ENCODE assay signal across 18 mouse cellular contexts in genomic region chr4:63050319-63050676, GRCm38 (mm10).
DNase-seq lines count a peak whose midpoint lies in the region; ATAC-seq lines count a peak whose summit lies in the region.
"Had no signal": no experiment of that assay in that cellular context is flagged by ENCODE, and none has a peak within 500 bp of the region (broad histone marks: within the 10 kb centered on the region; RNA-seq: fewer than 3 reads in every experiment).

No protein-coding gene starts in this region.

- H3K9me3 ChIP-seq in limb, embryonic 12.5 days = no peaks in the 10 kb centered on the region
- no peaks in the 10 kb centered on the region for H3K9me3 ChIP-seq in limb, embryonic 10.5 days (replicated peaks)
- no peaks in the 10 kb centered on the region for H3K9me3 ChIP-seq in intestine, embryonic 16.5 days (ENCODE audit: control insufficient read depth, low read length)
- H3K9me3 ChIP-seq: embryonic facial prominence, embryonic 13.5 days; forebrain, embryonic 15.5 days; liver, embryonic 15.5 days; neural tube, embryonic 15.5 days had no signal

- intact Hi-C loops in left cerebral cortex, postnatal 10 days (cut with DNase I) = no loop called here

- no peak overlapping the region for H3K4me2 ChIP-seq in limb, embryonic 12.5 days
- no peak overlapping the region for H3K4me2 ChIP-seq in intestine, embryonic 16.5 days (ENCODE audit: low read depth, low read length)
- H3K4me2 ChIP-seq: embryonic facial prominence, embryonic 13.5 days; forebrain, embryonic 15.5 days; liver, embryonic 15.5 days; midbrain, embryonic 13.5 days; neural tube, embryonic 15.5 days had no signal

- no peak overlapping the region for H3K4me3 ChIP-seq in limb, embryonic 12.5 days (replicated peaks)
- no peak overlapping the region for H3K4me3 ChIP-seq in limb, embryonic 10.5 days
- no peak overlapping the region for H3K4me3 ChIP-seq in intestine, embryonic 16.5 days (ENCODE audit: low read length)
- H3K4me3 ChIP-seq: embryonic facial prominence, embryonic 13.5 days; forebrain, embryonic 15.5 days; liver, embryonic 15.5 days; midbrain, embryonic 13.5 days; neural tube, embryonic 15.5 days had no signal

- no peak for ATAC-seq in limb, embryonic 12.5 days (ENCODE audit: insufficient number of reproducible peaks, insufficient read depth, low FRiP score, low TSS enrichment, low read depth)
- no peak for ATAC-seq in intestine, embryonic 16.5 days
- ATAC-seq: forebrain, embryonic 15.5 days; hindbrain, postnatal 0 days; midbrain, embryonic 13.5 days had no signal

- H3K36me3 ChIP-seq in limb, embryonic 12.5 days = 0 out of 2 replicates have a peak, but pooled peaks cover 7% of the 10 kb centered on the region
- H3K36me3 ChIP-seq in limb, embryonic 10.5 days = peaks cover 8% of the 10 kb centered on the region
- H3K36me3 ChIP-seq in intestine, embryonic 16.5 days (ENCODE audit: control insufficient read depth, insufficient read depth, low read length) = no peaks in the 10 kb centered on the region
- H3K36me3 ChIP-seq: embryonic facial prominence, embryonic 13.5 days; forebrain, embryonic 15.5 days; liver, embryonic 15.5 days; neural tube, embryonic 15.5 days had no signal

- H3K27ac ChIP-seq in limb, embryonic 12.5 days = peak overlapping the region; percentile 62; the same call in 1 of the 2 replicates
- no peak overlapping the region for H3K27ac ChIP-seq in limb, embryonic 10.5 days
- H3K27ac ChIP-seq in intestine, embryonic 16.5 days (ENCODE audit: low read length) = no peak overlapping the region
- H3K27ac ChIP-seq: embryonic facial prominence, embryonic 13.5 days; forebrain, embryonic 15.5 days; hindbrain, postnatal 0 days; liver, embryonic 15.5 days; midbrain, embryonic 13.5 days had no signal

- DNase-seq in limb, embryonic 10.5 days (ENCODE audit: low spot score) = no peak
- DNase-seq in 3T3-L1 (ENCODE audit: low read depth, low spot score) (peak; percentile 53), NIH3T3 (ENCODE audit: low read depth) (peak; percentile 82)
- DNase-seq in kidney, postnatal 4 days = peak; percentile 24 to 50
- DNase-seq in left cerebral cortex, postnatal 10 days (ENCODE audit: extremely low spot score in 1 of 2, low spot score in 2 of 2) = no peak
- DNase-seq: adrenal gland, adult 8-10 months; cerebellum, postnatal 36 days; gastrocnemius, postnatal 25 days; layer of hippocampus, adult 9-11 months; right cerebral cortex, postnatal 25 days had no signal

- H3K4me1 ChIP-seq in limb, embryonic 12.5 days (replicated peaks) = peaks cover 55% of the 10 kb centered on the region
- peaks cover 32% of the 10 kb centered on the region for H3K4me1 ChIP-seq in limb, embryonic 10.5 days
- H3K4me1 ChIP-seq in intestine, embryonic 16.5 days (ENCODE audit: control insufficient read depth, insufficient read depth, low read length) = peaks cover 32% of the 10 kb centered on the region
- H3K4me1 ChIP-seq: forebrain, embryonic 15.5 days had no signal

- H3K27me3 ChIP-seq in limb, embryonic 12.5 days = no peaks in the 10 kb centered on the region
- no peaks in the 10 kb centered on the region for H3K27me3 ChIP-seq in limb, embryonic 10.5 days (ENCODE audit: low read depth, poor library complexity, severe bottlenecking)
- H3K27me3 ChIP-seq in intestine, embryonic 16.5 days (replicated peaks; ENCODE audit: control insufficient read depth, insufficient read depth, low read length) = no peaks in the 10 kb centered on the region
- H3K27me3 ChIP-seq: embryonic facial prominence, embryonic 13.5 days; forebrain, embryonic 15.5 days; liver, embryonic 15.5 days; midbrain, embryonic 13.5 days; neural tube, embryonic 15.5 days had no signal

- WGBS in limb, embryonic 12.5 days = 80% methylated on average over 4 of the region's 4 CpGs
- 95% methylated on average over 4 of the region's 4 CpGs for WGBS in limb, embryonic 10.5 days
- 67% methylated on average over 4 of the region's 4 CpGs for WGBS in intestine, embryonic 16.5 days

- no peak overlapping the region for H3K9ac ChIP-seq in limb, embryonic 12.5 days (replicated peaks)
- H3K9ac ChIP-seq in intestine, embryonic 16.5 days (ENCODE audit: low read depth, low read length) = no peak overlapping the region
- H3K9ac ChIP-seq: embryonic facial prominence, embryonic 13.5 days; forebrain, embryonic 15.5 days; liver, embryonic 15.5 days; midbrain, embryonic 13.5 days; neural tube, embryonic 15.5 days had no signal

Comparison
In these comparisons a context has a peak if more than half of its experiments do, and no peak if none do; other contexts are left out.
1. DNase-seq: peak in 3T3-L1 (single experiment), NIH3T3 (single experiment) and kidney, postnatal 4 days (2 of 2); none in limb, embryonic 10.5 days (single experiment) and left cerebral cortex, postnatal 10 days (0 of 2).